Mouse (Mus musculus) heart, embryonic 11.5 days (tissue): ENCODE measurements at regions not wholly inside any gene's neighbourhood (a gene's known extent, or its start where the extent isn't known, plus 50 kb on each side); places are given as distances from the start of the nearest gene placed in this dataset.
A peak's percentile ranks its signal among the peaks of the same experiment; 100 is the strongest.

Experiments
- ATAC-seq: fragments of 200-750 bp; cut with Nextera tagmentation; replicated peaks from 2 replicates; pipeline ENCODE4 v1.8.0; 2017; ENCODE audit warnings: moderate library complexity; ENCODE audit not compliant: insufficient number of reproducible peaks, low FRiP score, low TSS enrichment
- H3K27ac ChIP-seq: fragments of 300-500 bp; sonication (generic); 2 replicates; pipeline ENCODE4 v1.5.1; 2014; ENCODE audit warnings: mild to moderate bottlenecking, low read depth, low read length
- H3K27me3 ChIP-seq: fragments of 300-500 bp; sonication (generic); 2 replicates; pipeline ENCODE4 v1.6.1; 2014; ENCODE audit warnings: mild to moderate bottlenecking, low read length, mixed read lengths; ENCODE audit not compliant: control insufficient read depth, insufficient read depth
- H3K36me3 ChIP-seq: fragments of 300-500 bp; sonication (generic); 2 replicates; pipeline ENCODE4 v1.6.1; 2014; ENCODE audit warnings: mild to moderate bottlenecking, low read length, moderate library complexity, mixed read lengths; ENCODE audit not compliant: control insufficient read depth, insufficient read depth
- H3K4me1 ChIP-seq: fragments of 300-500 bp; sonication (generic); 2 replicates; pipeline ENCODE4 v1.6.1; 2014; ENCODE audit warnings: low read length; ENCODE audit not compliant: control insufficient read depth, insufficient read depth
- H3K4me2 ChIP-seq: fragments of 300-500 bp; sonication (generic); 2 replicates; pipeline ENCODE4 v1.6.1; 2014; ENCODE audit warnings: mild to moderate bottlenecking, moderate library complexity
- H3K4me3 ChIP-seq: fragments of 300-500 bp; sonication (generic); 2 replicates; pipeline ENCODE4 v1.5.1; 2014; ENCODE audit warnings: low read depth, low read length
- H3K9ac ChIP-seq: fragments of 300-500 bp; sonication (generic); 2 replicates; pipeline ENCODE4 v1.6.1; 2014; ENCODE audit warnings: mild to moderate bottlenecking, low read depth, low read length, moderate library complexity
- H3K9me3 ChIP-seq: fragments of 300-500 bp; sonication (generic); replicated peaks from 2 replicates; pipeline ENCODE4 v1.6.1; 2016; ENCODE audit warnings: low read length; ENCODE audit not compliant: control insufficient read depth
- WGBS: fragments of 180-500 bp; shearing (Covaris S2); extraction: QIAGEN DNeasy Blood & Tissue Kit; methylation state at CpG from one replicate; pipeline ENCODE4 v1.1.7; 2014; ENCODE audit not compliant: insufficient replicate concordance; 5-methylcytosine and 5-hydroxymethylcytosine counted together

DNA sequence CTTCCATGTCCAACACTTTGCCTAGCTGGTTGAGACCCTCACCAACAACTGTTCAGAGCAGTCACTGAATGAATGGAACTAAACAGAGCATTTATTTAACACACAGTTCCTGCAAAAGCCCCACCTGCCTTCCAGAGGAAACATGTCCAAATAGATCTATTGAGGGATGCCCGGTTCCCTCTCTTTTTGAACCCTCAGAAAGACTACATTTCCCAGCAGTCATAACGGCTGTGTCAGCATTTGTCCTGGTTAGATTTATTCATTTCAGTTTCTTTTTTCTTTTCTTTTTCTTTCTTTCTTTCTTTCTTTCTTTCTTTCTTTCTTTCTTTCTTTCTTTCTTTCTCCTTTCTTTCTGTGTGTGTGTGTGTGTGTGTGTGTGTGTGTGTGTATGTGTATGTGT, 232.1 kb downstream of the Bcl11b start:
- 75% methylated on average over 2 of the region's 2 CpGs for WGBS
- no peak for ATAC-seq
- no peaks in the 10 kb centered on the region for H3K27me3 ChIP-seq
- H3K36me3 ChIP-seq, result no peaks in the 10 kb centered on the region
- H3K4me2 ChIP-seq, result no peak overlapping the region
- no peaks in the 10 kb centered on the region for H3K4me1 ChIP-seq
- no peaks in the 10 kb centered on the region; the same call in 1 of the 2 replicates for H3K9me3 ChIP-seq
- no peak overlapping the region for H3K27ac ChIP-seq
- no peak overlapping the region for H3K4me3 ChIP-seq
- H3K9ac ChIP-seq, result no peak overlapping the region

GRCm38 (mm10) chr12:107771809-107772208, 231.6 kb downstream of the Bcl11b start:
- no peaks in the 10 kb centered on the region for H3K36me3 ChIP-seq
- H3K4me3 ChIP-seq, result no peak overlapping the region
- no peak overlapping the region for H3K27ac ChIP-seq
- no peaks in the 10 kb centered on the region for H3K27me3 ChIP-seq
- no peak overlapping the region for H3K9ac ChIP-seq
- no peak for ATAC-seq
- WGBS, result 61% methylated on average over 3 of the region's 3 CpGs
- H3K4me1 ChIP-seq, result no peaks in the 10 kb centered on the region
- no peak overlapping the region for H3K4me2 ChIP-seq
- H3K9me3 ChIP-seq, result no peaks in the 10 kb centered on the region; the same call in 1 of the 2 replicates

- Histone ChIP-seq H3K9ac (no peak overlapping the region), H3K4me3 (no peak overlapping the region), H3K27me3 (no peaks in the 10 kb centered on the region), H3K4me2 (no peak overlapping the region), H3K4me1 (no peaks in the 10 kb centered on the region), H3K27ac (no peak overlapping the region), H3K9me3 (no peaks in the 10 kb centered on the region; the same call in 1 of the 2 replicates), H3K36me3 (no peaks in the 10 kb centered on the region)
- 63% methylated on average over 9 of the region's 9 CpGs for WGBS
- no peak for ATAC-seq
Measured at GRCm38 (mm10) chr12:107778046-107778445, 225.4 kb downstream of the Bcl11b start.

DNA sequence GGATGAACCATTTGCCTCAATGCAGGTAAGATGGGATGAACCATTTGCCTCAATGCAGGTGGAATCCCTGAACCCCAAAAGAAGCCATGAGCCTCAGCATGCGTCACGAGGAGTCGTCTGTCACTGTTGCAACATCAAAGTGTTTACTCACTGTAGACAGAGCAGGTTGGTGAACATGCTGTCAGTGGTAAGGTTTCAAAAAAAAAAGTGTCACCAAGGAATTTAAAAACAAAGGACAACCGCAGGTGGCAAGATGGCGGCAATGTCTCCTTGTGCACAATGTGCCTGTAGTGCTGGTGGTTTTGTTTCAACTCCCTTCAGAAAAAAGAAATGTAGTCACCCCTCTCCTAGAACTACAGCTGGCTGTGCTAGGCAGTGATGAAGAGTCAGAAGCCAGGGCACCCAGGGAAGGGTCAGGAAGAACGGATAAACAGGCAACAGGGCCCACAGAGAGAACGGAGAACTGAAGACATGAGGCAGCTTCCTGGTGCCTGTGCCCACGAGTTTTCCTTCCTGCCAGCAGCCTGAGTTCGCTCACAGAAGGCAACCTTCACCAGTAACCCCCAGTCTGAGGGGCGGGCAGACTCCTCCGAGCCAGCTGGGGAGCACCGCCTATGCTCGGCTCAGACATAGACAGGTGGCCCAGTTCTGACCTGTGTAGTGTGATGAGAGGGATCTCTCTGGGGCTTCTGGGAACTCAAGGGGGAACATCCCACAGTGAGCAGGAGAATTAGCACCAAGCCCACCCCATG, 223.9 kb downstream of the Bcl11b start:
- H3K9me3 ChIP-seq, result no peaks in the 10 kb centered on the region
- no peaks in the 10 kb centered on the region for H3K4me1 ChIP-seq
- no peak for ATAC-seq
- no peak overlapping the region for H3K27ac ChIP-seq
- no peak overlapping the region for H3K9ac ChIP-seq
- H3K4me2 ChIP-seq, result no peak overlapping the region
- no peak overlapping the region for H3K4me3 ChIP-seq
- no peaks in the 10 kb centered on the region for H3K27me3 ChIP-seq
- no peaks in the 10 kb centered on the region for H3K36me3 ChIP-seq
- 80% methylated on average over 13 of the region's 13 CpGs for WGBS

DNA sequence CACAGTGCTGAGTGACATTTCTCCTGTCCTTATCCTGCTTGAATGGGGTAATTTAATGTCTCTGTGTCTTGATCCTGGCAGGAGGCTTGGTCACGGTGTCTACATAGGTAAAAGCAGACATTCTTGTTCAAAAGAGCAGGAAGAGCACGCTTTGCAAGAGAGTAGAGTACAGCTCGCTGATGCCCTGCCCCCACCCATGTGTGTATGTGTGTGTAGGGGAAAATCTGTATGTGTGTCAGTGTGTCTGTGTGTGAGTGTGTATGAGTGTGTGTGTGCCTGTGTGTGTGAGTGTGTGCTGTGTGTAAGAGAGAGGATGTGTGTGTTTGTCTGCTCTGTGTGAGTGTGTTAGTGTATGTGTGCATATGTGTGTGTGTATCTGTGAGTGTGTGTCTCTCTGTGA, 221.3 kb downstream of the Bcl11b start:
- 75% methylated on average over 3 of the region's 3 CpGs for WGBS

DNA sequence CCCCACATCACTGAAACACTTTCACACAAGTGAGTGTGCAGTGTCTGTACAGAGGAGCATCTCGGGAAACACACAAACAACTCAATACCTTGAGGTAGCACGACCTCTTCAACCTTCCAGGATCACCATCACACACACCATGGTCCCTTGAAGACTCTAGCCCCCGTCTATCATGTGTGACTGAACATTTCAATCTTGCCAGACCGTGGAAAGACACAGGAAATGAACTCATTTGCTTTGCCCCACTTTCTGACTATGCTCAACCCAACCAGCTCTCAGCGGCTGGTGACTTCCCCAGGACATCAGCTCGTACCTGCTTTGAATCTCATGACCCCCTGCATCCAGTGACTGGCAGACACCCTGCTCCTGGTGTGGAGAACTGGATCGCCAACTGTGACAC, 219.6 kb downstream of the Bcl11b start:
- 69% methylated on average over 7 of the region's 7 CpGs for WGBS
- Histone ChIP-seq H3K9ac (no peak overlapping the region), H3K27me3 (no peaks in the 10 kb centered on the region), H3K27ac (no peak overlapping the region), H3K4me3 (no peak overlapping the region), H3K4me1 (no peaks in the 10 kb centered on the region), H3K4me2 (no peak overlapping the region), H3K9me3 (no peaks in the 10 kb centered on the region), H3K36me3 (no peaks in the 10 kb centered on the region)
- ATAC-seq, result no peak

More for the DNA sequence above, 221.3 kb downstream of the Bcl11b start:
- ATAC-seq, result no peak
- no peaks in the 10 kb centered on the region for H3K4me1 ChIP-seq
- H3K9ac ChIP-seq, result no peak overlapping the region
- H3K27me3 ChIP-seq, result no peaks in the 10 kb centered on the region
- no peaks in the 10 kb centered on the region for H3K36me3 ChIP-seq
- H3K4me2 ChIP-seq, result no peak overlapping the region
- no peaks in the 10 kb centered on the region for H3K9me3 ChIP-seq
- no peak overlapping the region for H3K27ac ChIP-seq
- H3K4me3 ChIP-seq, result no peak overlapping the region

DNA sequence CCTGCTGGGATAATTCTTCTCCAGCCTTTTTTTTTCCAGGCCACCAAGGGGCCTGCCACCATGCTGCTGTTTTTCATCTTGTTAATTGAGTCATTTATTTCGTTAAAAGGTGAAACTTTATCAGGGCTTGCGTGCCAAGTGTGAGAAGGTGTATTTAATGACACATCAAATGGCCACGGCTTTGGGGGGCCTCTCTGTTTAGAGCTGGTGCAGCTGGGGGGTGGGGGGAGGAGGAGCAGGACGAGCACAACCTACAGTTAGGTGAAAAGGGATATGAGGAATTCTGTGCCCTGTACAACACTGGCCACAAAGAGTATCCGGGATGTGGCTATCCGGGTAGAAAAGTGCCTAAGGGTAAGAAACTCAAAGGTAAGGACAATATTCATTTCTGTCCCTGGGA, 213.6 kb downstream of the Bcl11b start:
- 39% methylated on average over 6 of the region's 6 CpGs for WGBS
- Histone ChIP-seq H3K9ac (no peak overlapping the region), H3K4me3 (no peak overlapping the region), H3K4me1 (no peaks in the 10 kb centered on the region), H3K9me3 (no peaks in the 10 kb centered on the region), H3K36me3 (no peaks in the 10 kb centered on the region), H3K27me3 (no peaks in the 10 kb centered on the region), H3K4me2 (no peak overlapping the region), H3K27ac (no peak overlapping the region)
- ATAC-seq, result no peak

DNA sequence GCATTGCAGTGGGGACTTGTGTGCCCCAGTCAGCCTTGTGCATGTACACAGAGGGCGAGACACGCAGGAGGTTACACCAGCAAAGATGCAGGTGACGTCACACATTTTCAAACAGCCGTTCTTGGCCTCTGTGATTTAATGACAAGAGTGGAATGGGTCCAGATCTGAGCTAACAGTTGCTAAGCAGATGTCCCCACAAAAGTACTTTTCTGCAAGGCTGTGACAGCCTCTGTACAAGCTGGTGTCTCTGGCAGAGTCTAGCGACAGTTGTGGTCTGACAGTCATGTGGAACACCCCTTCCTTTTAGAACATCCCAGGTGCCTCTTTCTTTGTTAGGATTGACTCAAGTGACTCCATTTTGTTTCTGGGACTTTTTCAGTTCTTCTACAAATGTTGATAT, 203.1 kb downstream of the Bcl11b start:
- Histone ChIP-seq H3K36me3 (no peaks in the 10 kb centered on the region), H3K9ac (no peak overlapping the region), H3K4me3 (no peak overlapping the region), H3K4me2 (no peak overlapping the region), H3K9me3 (no peaks in the 10 kb centered on the region), H3K4me1 (peaks cover 3% of the 10 kb centered on the region; the same call in 1 of the 2 replicates), H3K27me3 (peaks cover 2% of the 10 kb centered on the region; the same call in 1 of the 2 replicates), H3K27ac (no peak overlapping the region)
- WGBS, result 81% methylated on average over 5 of the region's 5 CpGs
- no peak for ATAC-seq

DNA sequence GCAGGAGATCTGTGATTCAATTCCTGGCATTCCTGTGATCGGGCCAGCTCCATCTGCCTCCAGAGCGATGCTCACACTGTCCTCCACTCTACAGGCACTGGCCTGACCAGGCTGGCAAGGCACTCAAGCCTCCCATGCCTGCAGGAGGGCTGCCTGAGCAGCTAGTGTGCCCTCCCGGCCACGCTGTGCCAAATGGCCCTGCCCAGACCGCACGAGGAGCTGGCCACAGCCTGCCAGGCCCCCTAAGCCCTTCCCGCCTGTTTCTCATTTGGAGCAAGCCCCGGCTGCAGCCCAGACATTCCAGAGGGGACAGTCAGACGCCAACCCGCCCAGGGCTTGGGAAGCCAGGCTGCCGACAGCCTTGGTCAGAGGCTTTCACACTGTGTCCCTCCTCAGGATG, 195.8 kb downstream of the Bcl11b start:
- no peaks in the 10 kb centered on the region for H3K36me3 ChIP-seq
- H3K4me3 ChIP-seq, result no peak overlapping the region
- no peak overlapping the region for H3K27ac ChIP-seq
- no peak for ATAC-seq
- peaks cover 7% of the 10 kb centered on the region; the same call in 1 of the 2 replicates for H3K4me1 ChIP-seq
- H3K9me3 ChIP-seq, result no peaks in the 10 kb centered on the region
- WGBS, result 2% methylated on average over 11 of the region's 11 CpGs
- H3K9ac ChIP-seq, result no peak overlapping the region
- peak overlapping the region; percentile 50 for H3K4me2 ChIP-seq
- H3K27me3 ChIP-seq, result peaks cover 11% of the 10 kb centered on the region
